Mouse (Mus musculus) cerebellum, postnatal 4 days (tissue): Measurements from ENCODE around the gene Krt20.

Experiments used
- DNase-seq, 2 experiments: peaks; one replicate each; pipeline ENCODE4 v3.0.0; 2022; ENCODE audit warnings: low spot score in 2 of 2, mixed read lengths in 1 of 2

Krt20 gene

DNA sequence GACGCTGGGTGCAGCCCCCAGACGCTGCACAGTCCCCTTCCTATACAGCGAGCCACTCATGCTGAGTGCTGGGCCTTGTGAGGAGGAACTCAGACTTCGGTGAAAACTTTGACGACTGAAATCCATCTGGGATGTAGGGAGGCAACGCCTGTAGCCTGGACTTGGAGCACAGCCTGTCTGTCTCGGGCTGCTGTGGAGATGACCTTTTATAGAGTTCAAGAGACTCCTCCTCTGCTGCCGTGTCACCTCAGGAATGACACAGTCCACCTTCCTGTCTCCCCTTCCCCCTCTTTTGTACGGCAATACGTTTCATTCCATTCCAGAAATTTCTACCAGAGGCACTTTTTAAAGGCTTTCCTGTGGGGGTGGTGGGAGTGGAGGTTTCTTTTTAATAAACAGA lies at the start of gene Krt20:
Gene Krt20 (minus strand): TSS at position 179 of the 400 bp plus-strand sequence.
- DNase-seq = no peak

DNA sequence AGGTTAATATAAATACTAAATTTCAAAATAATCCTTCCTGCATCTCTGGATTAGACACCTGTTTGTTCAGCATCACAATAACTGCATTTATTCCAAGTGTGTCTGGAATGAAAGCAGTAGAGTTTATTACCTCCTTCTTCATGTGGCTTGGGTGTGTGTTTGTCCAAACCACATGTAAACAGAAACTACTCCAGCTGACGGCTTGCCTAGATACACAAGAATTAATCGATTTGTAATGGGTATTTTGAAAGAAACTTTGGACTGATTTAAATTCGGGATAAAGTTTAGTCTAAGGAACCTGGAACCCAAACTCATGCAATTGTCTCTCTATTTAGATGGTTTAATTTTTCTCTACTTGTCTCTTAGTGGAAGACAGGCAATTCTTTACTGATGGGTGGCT lies 37.0 kb upstream of the Krt20 start:
- no peak for DNase-seq

DNA sequence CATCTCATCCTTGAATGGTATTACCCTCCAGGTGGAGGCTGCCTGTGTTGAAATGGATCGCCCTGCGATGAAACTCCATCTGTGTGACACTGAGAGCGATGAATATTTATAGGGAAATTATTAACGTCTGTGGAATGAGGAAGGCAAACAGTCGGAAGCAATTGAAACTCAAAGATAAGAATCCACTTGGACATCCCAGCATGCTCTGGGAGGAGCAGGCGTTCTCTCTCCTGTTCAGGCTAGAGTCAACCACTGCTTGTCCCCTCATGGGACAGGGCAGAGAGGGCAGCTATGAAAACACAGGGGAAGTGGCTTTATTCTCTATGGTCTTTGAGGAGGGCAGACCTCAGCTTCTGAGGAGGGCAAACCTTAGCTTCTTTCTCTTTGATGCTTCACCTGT lies 35.5 kb upstream of the Krt20 start:
- DNase-seq = no peak

DNA sequence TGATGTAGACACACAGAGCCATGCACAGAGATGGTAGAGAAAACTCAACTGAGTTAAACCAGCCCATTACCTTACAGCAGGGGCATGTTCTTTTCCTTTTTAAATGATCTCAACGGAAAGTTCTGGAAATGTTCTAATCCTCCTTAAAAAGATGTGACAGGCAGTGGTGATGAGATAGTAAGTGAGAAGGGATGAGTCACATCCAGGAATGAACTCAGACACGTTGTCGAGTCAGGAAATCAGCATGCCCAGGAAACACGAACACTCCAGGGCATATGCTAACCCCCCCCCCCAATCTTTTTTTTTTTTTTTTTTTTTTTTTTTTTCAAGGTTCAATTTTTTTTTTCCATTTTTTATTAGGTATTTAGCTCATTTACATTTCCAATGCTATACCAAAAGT lies 34.5 kb upstream of the Krt20 start:
- DNase-seq = no peak

DNA sequence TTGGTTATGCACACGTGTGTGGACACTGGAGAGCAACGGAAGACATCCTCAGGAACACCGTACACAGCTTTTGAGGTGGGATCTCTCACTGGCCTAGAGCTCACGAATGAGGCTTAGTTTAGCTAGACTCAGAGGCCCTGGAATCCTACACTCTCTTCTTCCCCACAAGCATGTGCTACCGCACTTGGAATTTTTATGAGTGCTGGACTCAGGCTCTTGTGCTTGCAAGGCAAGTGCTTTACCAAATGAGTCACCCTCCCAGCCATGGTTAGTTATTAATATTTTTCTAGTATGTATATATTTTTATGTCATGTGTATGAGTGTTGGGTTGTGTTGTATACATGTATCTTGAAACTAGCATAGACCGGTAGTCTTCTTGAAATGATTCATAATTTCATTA lies 34.0 kb upstream of the Krt20 start:
- DNase-seq = no peak

DNA sequence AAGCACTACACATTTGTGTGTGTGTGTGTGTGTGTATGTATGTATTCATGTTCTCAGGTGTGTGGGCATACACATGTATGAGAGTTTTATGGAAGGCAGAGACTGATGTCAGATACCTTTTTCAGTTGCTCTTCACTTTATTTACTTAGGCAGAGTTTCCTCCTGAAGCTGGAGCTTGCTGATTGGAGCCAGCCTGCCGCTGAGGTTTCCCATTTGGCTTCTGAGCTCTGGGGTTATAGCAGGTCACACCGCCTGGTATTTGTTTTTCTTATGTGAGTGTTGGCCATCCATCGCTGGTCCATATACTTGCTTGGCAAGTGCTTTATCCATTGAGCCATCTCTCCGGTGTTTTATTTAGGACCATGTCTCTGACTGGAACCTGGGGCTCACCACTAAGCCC lies 31.3 kb upstream of the Krt20 start:
- DNase-seq = no peak

DNA sequence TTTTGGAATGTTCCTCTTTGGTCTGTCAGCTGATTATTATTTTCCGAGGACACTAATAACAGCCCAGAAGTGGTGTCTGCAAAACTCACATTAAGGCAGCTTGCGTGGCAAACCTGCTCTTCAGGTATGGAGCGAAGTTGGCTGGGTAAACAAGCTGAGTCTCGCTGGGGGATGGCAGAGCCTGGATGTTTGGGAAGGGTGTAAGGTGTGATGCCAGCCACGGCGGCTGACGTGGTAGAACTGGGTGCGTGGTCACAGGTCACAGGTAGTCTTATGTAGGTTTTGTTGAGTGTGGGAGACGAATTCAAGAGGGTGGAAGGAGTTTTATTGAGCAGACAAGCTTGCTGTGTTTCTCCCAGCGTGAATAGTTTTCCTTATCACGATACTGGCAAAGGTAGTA lies 30.6 kb upstream of the Krt20 start:
- no peak for DNase-seq

DNA sequence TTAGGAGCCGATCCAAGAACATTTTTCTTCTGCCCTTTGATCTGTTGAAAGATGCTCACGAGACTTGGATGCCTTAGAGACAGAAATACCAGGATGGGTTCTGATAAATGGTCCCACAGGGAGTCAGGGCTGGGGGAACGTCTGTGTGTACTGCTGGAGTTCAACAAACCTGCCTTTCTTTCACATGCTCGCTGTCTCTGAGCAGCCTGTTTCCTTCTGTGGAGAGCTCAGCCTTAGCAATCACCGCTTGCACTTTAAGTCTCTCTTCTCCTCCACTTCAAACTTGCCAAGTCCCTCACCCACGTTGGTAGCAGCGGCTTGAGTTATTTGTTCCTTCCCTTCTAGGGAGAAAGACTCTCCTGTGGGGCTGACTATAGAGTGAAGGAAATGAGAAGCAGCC lies 28.4 kb upstream of the Krt20 start:
- DNase-seq = no peak

DNA sequence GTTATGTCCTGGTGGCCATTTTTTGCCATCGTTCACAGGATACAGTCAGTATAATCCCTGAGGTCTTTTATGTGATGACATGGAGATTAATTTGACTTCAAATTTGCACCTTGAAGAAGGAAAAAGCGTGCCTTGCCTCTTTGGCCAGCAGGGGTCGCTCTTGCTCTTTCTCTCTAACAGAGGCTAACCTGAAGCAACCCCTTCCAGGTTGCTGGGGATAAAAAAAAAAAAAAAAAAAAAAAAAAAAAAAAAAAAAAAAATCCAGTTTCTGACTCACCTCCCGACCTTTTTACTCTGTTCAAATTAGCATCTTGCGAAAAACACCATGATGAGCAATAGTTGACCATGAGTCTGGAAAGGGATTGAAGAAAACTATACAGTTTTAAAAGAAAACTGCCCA lies 26.9 kb upstream of the Krt20 start:
- DNase-seq = peak; percentile 71 to 88

DNA sequence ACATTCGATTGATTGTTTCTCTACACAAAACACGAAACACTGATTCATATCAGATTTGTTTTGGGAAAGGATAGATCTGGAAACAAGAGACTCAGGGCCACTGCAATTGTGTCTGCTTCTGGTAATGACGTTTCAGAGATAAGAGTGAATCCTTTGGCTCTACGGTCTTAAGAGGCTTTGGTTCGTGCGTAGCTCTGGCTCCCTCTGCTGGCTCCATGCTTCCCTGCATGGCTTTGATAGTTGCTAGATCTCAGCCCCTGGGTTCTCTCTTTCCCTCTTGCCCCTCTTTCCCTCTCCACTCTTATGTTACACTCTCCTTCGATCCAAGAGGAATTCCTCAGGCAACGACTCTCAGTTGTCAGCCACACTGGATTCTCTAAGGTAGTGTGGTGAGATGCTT lies 25.2 kb upstream of the Krt20 start:
- peak; percentile 54 to 74 for DNase-seq

DNA sequence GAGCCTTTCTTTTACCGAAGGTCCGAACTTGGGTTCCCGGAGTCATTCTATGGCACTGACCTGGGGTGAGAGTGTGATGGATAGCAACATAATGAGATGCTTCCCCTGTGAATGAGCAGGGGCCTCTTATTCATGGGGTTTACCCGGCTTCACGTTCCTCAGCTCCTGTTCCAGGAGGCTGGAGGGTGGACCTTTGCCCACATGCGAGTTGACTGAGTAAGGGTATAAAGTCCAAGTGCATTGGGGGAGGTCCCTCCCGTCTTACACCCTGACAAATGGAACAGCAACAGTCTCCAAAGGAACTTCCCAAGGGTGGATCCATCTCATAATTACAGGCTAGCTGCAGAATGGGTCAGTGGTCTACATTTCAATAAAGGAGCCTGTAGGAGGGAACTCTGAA lies 23.8 kb upstream of the Krt20 start:
- DNase-seq = no peak

DNA sequence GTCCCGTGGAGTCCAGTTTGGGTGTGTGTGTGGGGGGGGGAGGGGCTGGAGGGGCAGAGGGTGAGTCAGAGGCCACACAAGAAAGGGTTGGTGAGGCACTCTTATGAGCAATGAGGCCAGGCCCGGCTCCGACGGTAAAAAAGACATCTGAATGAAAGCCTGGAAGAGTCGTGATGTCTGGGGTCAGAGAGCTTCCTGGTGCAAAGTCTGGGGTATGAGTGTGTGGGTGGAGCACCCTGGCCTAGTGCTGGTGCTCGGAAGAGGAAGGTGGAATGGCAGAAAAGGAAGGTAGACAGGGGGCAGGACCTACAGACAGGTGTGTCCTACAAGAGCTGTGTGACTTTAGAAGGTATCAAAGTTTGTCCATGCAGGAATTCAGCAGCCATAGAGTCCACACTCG lies 20.9 kb upstream of the Krt20 start:
- DNase-seq = no peak

DNA sequence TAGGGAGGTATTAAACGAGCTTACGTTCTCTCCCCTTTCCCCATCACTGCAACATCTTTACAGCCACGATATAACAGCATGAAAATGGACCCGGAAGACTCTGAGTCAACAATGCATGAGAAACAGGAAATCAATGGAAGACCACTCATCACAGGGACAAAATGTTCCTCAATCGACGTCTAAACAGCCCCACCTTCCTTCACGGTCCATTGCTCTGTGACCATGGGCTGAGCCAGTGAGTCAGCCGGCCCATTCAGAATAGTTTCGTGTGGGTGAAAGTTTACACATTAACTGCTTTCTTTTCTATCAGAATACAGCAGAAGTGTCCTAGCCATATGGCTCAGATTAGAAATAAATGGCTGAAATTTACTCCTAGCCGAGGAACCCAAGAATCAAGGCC lies 16.8 kb upstream of the Krt20 start:
- DNase-seq = no peak

DNA sequence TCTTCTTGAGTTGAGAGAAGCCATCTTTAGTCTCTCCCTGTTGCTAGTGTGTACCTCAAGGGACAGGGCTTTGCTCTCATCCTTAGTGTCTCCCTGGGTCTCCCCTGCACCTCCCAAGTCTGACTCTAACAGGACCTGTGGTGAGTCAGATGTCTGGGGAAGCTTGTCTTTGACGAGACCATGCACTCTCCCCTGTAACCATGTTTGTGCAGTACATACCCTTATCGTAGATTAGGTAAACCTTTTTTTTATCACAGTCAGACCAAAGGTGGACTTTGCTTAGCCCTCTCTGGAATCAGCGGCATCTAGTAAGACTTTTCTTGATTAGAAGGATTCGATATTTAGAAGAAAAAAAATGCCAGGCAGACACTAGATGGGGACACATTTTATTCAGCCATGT lies 16.1 kb upstream of the Krt20 start:
- no peak for DNase-seq

DNA sequence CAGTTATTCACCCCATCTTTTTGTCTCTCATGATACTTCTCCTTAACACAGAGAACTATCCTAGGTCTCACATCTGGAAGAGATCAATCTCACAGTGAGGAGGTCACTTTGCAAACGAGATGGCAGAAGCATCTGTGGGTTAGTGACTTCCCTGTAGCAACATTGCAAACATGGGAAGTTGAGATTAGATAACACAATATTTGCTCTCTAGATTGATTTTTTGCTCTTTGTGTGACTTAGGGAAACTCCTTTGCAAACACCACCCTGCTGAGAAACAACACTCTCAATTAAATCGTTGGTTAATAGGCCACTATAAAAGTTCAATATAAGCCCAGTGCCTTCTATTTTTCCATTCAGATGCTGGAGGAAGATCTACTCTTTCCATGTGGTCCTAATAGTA lies 10.8 kb upstream of the Krt20 start:
- DNase-seq = no peak

DNA sequence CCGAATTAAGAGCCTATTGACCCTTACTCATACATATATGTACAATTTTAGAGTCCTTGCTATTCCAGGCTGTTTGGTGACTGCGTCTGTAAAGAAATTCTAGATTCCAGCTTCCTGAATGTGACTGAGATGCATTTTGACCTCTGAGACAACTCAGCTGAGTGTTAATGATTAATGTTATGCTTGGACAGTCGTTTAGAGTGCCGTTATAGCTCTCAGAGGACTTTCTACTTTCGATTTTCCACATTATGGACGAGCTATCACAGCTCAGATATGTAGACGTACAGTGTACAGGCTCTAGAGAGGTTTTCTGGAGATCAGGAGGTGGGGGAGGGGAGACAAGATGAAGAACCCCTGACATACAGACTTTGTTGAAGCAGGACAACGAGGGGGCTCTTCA lies 3.3 kb upstream of the Krt20 start:
- DNase-seq = no peak

DNA sequence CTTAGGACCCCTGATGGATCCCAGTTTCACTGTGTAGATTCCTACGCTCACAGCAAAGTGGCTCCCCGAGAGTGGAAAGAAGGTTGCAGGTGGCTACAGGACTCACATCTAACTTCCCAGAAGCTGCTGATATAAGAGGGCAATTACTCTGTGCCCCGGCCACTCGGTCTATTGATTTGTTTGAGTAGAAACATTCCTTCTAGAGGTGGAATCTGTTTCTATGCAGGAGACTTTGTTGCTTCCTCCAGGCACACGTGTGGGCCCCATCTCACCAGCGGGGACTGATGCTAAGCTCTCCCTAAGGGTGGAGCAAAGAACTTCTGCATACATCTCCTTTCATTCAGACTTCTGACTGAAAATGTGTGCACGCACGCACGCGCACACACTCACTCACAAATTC lies 1.5 kb upstream of the Krt20 start:
- no peak for DNase-seq

DNA sequence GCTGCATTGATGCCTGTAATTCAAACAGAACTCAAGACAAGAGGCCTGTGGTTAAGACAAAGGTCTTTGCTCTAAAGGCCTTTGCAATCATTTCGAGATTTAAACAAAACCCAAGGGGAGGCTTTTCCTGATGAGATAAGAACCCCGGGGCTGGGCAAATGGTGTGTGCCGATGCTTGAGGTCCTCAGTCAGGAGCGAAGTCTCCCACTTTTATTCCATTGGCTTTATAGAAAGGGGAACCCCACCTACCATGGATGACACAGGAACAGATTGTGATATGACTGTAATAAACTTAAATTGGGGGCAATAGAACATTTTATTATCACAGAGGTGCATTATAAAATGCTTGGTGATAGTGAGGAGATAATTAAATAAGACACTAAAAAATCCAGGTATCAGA lies 1.3 kb downstream of the Krt20 start:
- DNase-seq = no peak

DNA sequence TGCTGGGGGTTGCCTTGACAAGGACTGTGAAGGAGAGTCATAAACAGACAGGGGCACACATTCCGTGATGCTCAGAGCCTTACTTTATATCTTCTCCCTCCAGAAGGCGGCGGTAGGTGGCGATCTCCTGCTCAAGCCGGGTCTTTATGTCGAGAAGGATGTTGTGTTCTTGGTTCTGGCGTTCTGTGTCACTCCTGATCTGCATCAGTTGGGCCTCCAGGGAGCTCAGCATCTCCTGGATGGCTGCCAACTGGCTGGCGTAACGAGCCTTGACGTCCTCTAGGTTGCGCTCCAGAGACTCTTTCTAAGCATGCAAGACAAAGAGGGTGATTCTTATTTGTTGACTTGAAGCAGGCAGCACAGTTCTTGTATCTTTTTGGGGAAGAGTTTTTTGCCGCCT lies 7.3 kb downstream of the Krt20 start:
- peak in 1 of 2 experiments; percentile 64 for DNase-seq

DNA sequence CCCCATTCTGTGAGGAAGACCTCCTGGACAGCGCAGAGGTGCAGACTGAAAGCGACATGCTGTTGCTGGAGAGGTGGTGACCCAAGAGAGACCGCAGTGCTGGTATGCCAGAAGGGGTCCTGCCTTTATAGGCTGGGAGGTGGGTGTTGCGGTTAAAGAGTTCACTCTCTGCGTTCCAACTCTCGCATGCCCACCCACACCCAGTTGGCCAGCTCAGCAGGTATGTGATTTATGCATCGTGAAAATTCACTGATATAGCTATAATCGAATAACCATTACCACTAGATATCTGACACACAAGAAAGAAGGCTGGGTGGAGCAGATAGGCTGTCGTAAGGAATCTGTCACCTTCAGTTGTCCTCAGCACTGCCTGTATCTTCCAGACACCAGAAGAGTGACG lies 15.8 kb downstream of the Krt20 start, which contains the start of gene Krt12:
Gene Krt12 (minus strand): TSS at position 101 of the 400 bp plus-strand sequence.
- no peak for DNase-seq

DNA sequence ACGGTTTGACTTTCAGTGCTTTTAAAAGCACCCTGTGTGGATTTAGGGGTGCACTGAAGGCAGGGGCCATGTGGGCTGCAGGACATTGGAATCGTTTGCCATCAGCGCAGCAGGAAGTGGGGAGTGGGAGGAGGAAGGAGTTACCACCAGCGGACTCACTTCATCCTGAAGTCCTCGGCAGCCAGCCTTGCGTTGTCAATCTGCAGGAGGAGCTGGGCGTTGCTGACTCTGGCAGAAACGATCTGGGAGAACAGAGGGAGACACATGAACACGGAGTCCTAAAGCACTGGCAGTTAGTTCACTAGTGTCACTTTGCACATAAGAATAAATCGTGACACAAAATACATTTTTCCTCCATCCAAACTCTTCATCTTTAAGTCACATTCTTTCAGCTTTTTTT lies 17.4 kb downstream of the Krt20 start:
- no peak for DNase-seq

DNA sequence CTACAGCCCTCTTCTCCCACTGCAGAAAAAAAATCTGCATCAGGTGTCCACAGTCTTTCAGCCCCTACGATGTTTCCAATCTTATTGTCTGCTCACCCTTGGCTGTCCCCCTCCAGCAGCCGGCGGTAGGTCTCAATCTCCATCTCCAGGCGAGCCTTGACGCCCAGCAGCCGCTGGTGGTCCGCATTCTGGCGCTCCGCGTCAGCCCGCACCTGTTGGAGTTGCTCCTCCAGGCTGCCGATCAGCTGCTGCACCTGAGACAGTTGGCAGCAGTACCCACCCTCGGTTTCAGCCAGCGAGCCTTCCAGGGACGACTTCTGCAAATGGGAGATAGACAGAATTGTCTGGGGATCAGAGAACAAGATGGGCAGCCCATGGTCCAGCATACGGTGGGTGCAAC lies 20.1 kb downstream of the Krt20 start:
- no peak for DNase-seq

DNA sequence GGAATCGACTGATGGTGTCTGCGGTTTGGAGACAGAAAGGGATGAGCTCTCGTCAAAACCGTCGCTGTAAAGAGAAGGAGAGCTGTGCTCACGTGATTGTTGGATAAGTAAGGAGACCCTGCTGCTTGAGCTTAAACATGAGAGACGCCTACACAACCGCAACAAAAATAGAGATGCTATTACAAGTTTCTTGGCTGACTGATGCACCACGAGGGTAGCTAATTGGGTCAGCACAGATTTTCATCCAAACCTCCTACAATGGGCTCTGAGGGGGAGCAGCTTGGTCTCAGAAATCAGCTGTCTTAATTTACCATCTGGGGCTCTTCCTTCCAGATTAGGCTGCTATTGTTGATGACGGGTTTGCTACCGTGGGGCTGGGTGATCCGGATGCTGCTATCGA lies 21.0 kb downstream of the Krt20 start:
- no peak for DNase-seq

DNA sequence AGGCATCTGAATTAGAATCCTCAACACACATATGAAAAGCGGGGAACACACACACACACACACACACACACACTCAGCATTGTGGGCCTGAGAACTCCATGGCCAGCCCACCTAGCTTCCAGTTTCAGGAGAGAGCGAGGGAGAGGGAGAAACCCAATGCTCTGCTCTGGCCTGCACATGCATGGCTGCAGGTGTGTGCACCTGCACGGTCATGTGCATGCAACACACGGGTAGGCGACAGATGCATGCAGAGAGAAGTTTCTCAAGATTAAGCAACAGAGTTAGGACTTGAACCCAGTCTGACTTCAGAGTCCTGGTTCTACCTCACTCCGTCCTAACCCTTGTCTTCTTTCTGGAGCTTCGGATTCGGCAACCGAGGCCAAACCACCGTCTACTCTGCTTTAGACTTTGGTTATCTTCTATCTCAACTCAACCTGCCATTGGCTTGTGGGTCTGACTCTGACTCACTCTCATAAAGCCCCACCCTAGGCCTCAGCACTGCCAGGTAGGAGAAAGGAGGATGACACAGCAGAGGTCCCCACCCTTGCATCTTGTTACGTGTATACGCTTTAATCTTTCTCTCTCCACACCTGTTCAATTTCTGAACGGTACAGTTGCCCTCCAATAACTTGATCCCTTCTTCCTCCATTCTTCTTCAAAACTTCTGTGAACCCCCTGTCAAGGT lies 23.3 kb downstream of the Krt20 start:
- DNase-seq = no peak
